Mouse (Mus musculus) common myeloid progenitor, adult 5-6 weeks (primary cell): Measurements from ENCODE around the gene Gm37240. TPM values are rescaled to one million over a fixed set of nuclear protein-coding genes. Genes with fewer than 3 reads are reported as not detected.
A peak's percentile ranks its signal among the peaks of the same experiment; 100 is the strongest.

ENCODE experiments used
- ATAC-seq: replicated peaks from 2 replicates; pipeline ENCODE4 v1.8.0; 2016; ENCODE audit warnings: low read depth, mild to moderate bottlenecking, moderate TSS enrichment, inconsistent platforms; ENCODE audit not compliant: poor library complexity, severe bottlenecking
- total RNA-seq: library from RNA; stranded (forward); fragments of 200-1000, 187-1606 nt; gene quantifications from 2 replicates; pipeline ENCODE4 v1.2.3, GENCODE M21; 2017

The Gm37240 gene
- total RNA-seq, 1 experiment from 2014 or later, result not detected

DNA sequence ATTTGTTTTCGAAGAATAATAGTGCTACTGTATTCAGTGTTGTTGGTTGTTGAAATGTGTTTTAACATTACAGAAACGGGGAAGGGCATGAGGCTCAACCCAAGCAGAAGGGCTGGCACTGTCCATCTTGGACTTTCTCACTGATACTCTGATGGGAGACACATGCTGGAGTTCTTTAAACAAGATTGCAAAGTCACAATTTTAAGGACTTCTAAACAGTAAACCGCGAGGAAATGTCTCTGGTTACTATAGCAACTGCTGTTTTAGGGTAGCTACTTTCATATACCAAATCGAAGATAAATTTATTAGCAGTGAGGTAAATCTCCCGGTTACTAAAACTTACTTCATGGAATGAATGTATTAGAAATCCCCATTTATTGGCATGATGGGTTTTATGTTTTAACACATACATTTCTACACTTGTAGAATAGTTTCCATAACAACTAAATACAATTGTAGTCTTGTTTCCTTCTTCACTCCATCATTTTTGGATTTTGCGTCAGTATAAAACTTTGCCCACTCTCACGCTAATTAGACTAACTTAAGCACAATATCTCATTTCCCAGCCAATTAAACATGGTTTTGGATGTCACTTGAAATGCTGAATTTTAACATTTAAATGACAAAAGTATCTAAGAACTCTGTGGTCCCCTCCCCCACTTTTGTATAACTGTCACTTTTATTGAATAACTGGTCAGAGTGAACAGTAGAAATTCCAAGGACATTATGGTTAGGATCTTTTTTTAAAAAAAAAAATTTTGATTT is 932.1 kb downstream of the Gm37240 start:
- ATAC-seq, result no peak

DNA sequence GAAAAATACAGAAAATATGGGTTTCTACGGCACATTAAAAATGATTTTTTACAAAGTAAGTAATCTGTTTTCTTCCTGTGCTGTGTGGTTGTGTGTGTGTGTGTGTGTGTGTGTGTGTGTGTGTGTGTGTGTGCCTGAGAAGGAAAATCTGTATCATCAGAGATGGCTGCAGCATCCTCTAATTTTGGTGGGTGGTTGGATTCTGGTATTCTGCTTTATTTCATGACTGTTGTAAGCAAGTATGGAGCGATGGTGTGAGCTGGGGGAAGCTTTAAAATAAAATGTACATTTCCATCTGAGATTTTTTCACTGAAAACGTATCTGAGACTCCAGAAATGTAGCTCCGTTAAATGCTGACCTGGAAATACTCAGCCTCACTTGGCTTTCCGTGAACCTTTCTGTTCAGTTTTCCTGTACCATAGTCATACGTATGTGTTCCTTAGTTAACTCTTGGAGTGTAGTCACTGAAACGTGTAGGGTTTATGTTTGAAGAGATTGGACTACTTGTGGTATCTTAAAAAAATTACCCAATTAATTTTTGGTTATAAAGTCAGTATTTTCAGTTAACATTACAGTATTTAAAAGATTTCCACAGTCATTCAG is 934.6 kb downstream of the Gm37240 start:
- no peak for ATAC-seq

- ATAC-seq, result no peak
Measured at GRCm38 (mm10) chr3:84952135-84952534, 935.2 kb downstream of the Gm37240 start.

GRCm38 (mm10) chr3:84951698-84952097 is 935.6 kb downstream of the Gm37240 start:
- no peak for ATAC-seq

- no peak for ATAC-seq
Measured at GRCm38 (mm10) chr3:84949387-84949786, 937.9 kb downstream of the Gm37240 start.

GRCm38 (mm10) chr3:84946381-84946780 is 940.9 kb downstream of the Gm37240 start:
- ATAC-seq, result no peak

DNA sequence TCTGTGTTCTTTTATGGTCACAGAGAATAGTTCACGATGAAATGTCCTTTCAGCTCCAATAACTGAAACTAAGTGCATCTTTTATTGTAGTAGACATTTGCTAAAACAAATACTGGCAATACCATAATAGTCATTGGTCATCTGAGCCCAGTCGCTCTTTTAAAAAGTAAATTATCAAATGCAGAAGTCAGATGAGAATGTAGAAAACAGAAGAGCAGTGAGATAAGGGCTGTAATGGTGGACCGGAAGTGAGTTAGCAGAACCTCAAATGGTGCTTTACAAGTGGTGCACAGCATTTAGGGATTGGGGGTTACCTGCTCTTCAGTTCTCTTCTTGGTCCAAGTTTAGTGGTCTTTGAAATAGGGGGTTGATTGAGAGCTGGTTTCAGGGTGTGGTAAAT is 942.4 kb downstream of the Gm37240 start:
- ATAC-seq, result peak; percentile 87

GRCm38 (mm10) chr3:84937360-84938355 is 949.7 kb downstream of the Gm37240 start:
- ATAC-seq, result peak; percentile 71

DNA sequence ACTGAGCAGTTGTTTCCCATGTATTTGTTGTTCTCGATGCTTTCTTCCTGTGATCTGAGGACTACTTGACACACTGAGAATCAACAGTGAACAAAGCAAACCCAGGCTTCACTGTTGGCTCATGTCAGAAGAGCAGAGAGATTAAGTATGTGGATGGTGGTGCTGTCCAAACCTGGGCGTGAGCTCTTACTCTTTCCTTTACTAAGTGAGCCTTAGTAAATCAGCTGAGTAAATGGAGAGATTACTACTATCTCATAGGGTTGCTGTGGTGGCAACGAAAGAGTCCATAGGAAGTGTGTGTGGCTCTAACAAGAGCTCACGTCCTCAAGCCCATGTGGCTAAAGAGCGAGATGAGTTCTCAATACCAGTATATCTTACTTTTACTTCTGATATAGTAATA is 950.4 kb downstream of the Gm37240 start:
- ATAC-seq, result no peak

DNA sequence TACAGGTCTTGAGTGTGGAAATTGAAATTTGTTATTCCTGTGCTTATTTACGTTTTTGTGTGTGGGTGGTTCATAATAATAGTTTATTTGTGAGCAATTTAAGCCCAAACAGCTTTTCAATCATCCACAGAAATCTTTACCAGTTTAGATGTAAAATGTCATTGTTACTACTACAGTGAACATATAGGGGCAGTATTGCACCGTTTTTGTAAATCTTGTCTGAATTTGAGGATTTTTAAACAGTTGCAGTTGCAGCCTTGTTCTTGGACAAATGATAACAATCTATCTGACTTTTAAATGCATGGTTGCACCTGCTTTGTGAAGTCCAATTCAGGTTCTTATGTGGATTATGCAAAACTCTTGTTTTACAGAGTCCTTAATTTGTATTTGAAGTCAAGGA is 951.1 kb downstream of the Gm37240 start:
- ATAC-seq, result no peak

- ATAC-seq, result no peak
Measured at GRCm38 (mm10) chr3:84935729-84936128, 951.6 kb downstream of the Gm37240 start.

- no peak for ATAC-seq
Measured at GRCm38 (mm10) chr3:84930683-84931082, 956.6 kb downstream of the Gm37240 start.

DNA sequence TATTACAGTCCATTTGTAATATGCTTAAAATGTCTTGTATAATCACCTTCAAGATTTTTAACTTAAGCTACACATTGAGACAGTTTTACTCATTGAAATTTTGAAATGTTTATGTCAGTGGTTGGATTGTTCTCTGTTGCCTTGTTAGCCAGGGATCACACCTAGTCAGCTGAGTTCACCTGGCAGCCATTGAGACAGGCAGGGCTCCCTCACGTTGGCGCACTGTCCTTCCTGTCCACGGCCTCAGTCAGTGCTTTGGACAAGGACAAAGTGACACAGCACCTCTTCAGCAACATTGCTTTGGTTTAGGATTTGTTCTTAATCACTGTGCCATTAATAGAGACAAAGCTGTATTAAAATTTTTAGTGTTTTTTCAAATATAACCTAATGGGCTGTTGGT is 958.1 kb downstream of the Gm37240 start:
- no peak for ATAC-seq

DNA sequence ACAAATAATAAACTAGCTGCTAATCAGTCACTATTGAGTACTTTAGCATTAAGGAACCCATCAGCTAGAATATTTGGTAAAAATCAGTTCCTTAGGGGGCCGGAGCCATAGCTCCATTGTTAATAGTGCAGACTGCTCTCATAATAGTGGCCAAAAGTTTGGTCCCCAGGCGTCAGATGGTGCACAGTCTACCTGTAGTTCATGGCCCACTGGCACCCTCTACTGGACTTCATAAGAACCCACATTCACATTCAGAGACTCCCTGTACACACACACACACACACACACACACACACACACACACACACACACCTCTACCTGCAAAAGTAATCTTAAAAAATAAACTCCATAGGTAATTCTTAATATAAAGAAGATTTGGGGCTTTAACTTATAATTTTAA is 959.4 kb downstream of the Gm37240 start:
- no peak for ATAC-seq

DNA sequence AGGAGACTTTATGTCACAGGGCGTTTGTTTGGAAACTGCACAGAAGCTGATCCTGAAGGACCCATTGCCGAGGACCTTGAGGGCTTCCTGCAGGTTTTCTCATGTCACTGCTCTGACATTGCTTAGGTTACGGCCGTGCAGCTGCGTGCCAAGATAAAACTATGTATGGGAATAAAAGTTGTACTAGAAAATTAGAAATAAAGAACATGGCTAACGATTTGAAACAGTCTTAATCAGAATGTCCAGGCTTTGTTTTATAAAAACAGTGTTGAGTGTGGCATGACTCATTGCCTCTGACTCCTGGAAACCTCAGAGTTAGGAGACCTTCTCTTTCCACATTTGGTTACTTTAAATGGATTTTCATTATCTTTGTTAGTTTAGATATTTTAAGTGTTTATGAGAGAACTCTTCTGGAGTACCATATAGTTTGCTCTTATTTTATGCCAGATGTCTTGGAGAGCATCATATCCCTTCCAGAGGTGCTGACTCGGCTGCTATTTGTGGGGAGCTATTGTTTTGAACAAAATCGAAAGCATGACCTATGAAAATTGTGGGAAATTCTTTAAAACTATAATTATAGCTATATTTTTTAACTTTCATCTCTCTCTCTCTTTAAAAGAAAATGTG is 960.0 kb downstream of the Gm37240 start:
- no peak for ATAC-seq

- no peak for ATAC-seq
Measured at GRCm38 (mm10) chr3:84926140-84926539, 961.2 kb downstream of the Gm37240 start.

- ATAC-seq, result no peak
Measured at GRCm38 (mm10) chr3:84925229-84925628, 962.1 kb downstream of the Gm37240 start.

DNA sequence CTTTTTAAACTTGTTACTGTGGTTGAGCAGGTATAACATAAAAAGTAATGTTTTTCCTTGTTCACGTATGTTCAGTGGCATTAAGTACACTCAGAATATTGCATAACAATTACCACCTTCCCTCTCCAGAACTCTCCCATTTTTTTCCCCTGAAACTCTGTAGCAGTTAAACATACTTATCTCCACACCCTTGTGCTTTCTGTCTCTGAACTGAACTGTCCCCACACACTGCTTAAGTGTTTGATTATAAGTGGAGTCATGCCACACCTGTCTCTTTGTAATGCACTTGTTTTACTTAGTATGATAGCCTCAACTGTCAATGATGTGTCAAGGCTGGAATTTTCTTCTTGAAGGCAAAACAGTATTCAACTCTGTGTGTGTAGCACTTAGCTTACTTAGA is 963.6 kb downstream of the Gm37240 start:
- ATAC-seq, result no peak

GRCm38 (mm10) chr3:84923256-84923655 is 964.1 kb downstream of the Gm37240 start:
- no peak for ATAC-seq
